Mouse (Mus musculus): ENCODE data around the gene Grm1. TPM values are rescaled to one million over a fixed set of nuclear protein-coding genes. Genes with fewer than 3 reads are reported as not detected.

The Grm1 gene
- total and polyA plus RNA-seq, 3 experiments: not detected

GRCm38 (mm10) chr10:10751033-10751432, 331.1 kb downstream of the Grm1 start:
- no peak overlapping the region for H3K27ac ChIP-seq (ENCODE audit: insufficient read depth, low read depth)
- H3K4me1 ChIP-seq (ENCODE audit: control insufficient read depth in 1 of 2, insufficient read depth in 2 of 2): no peaks in the 10 kb centered on the region
- H3K9ac ChIP-seq (ENCODE audit: insufficient read depth, low read depth): no peak overlapping the region
- H3K79me2 ChIP-seq (replicated peaks; ENCODE audit: control insufficient read depth, extremely low read depth, insufficient read depth, poor library complexity, severe bottlenecking): no peaks in the 10 kb centered on the region
- no peak overlapping the region for H3K4me2 ChIP-seq (ENCODE audit: insufficient read depth, low read depth, poor library complexity, severe bottlenecking)
- TF ChIP-seq ELF1 (IDR thresholded peaks at IDR 0.05; ENCODE audit: low read depth, low read length): no peak
- TF ChIP-seq ZC3H11A (IDR thresholded peaks at IDR 0.05; ENCODE audit: low read depth, low read length): no peak
- no peak for TF ChIP-seq NRF1 (IDR thresholded peaks at IDR 0.05; ENCODE audit: low read depth, low read length)
- TF ChIP-seq MXI1 (IDR thresholded peaks at IDR 0.05; ENCODE audit: low read depth, low read length): no peak
- TF ChIP-seq RAD21 (IDR thresholded peaks at IDR 0.05; ENCODE audit: low read depth, low read length): no peak
- TF ChIP-seq PAX5 (IDR thresholded peaks at IDR 0.05; ENCODE audit: low read length): no peak
- TF ChIP-seq NELFE (IDR thresholded peaks at IDR 0.05; ENCODE audit: low read depth, low read length): no peak
- no peak for TF ChIP-seq JUN (IDR thresholded peaks at IDR 0.05; ENCODE audit: insufficient read depth, low read depth, low read length)
- TF ChIP-seq USF1 (IDR thresholded peaks at IDR 0.05; ENCODE audit: low read depth, low read length): no peak
- TF ChIP-seq HCFC1 (IDR thresholded peaks at IDR 0.05; ENCODE audit: low read depth, low read length): no peak
- no peaks in the 10 kb centered on the region for H3K27me3 ChIP-seq (replicated peaks)
- no peaks in the 10 kb centered on the region for H3K9me3 ChIP-seq (replicated peaks; ENCODE audit: low read length)
- DNase-seq (ENCODE audit: extremely low read depth): no peak
- no peak overlapping the region for H3K4me3 ChIP-seq (replicated peaks in 1 of 3; ENCODE audit: low read depth in 2 of 3, low read length in 2 of 3, poor library complexity in 1 of 3)
- dilution Hi-C loops (cut with MboI; ENCODE audit: extremely low pct_ligation_motif_present, extremely low pct_unique_long_range_greater_than_20kb, low sequenced_read_pairs) (no loop called here), in situ Hi-C loops (cut with MboI; ENCODE audit: low pct_ligation_motif_present, low pct_unique_long_range_greater_than_20kb, low sequenced_read_pairs) (no loop called here)
- H3K36me3 ChIP-seq (replicated peaks in 1 of 2; ENCODE audit: control insufficient read depth in 1 of 2, insufficient read depth in 1 of 2, low read length in 1 of 2): no peaks in the 10 kb centered on the region

- no peaks in the 10 kb centered on the region for H3K36me3 ChIP-seq (replicated peaks in 1 of 2; ENCODE audit: control insufficient read depth in 1 of 2, insufficient read depth in 1 of 2, low read length in 1 of 2)
- no peaks in the 10 kb centered on the region for H3K27me3 ChIP-seq (replicated peaks)
- no peak overlapping the region for H3K9ac ChIP-seq (ENCODE audit: insufficient read depth, low read depth)
- DNase-seq (ENCODE audit: extremely low read depth): no peak
- H3K4me3 ChIP-seq (replicated peaks in 1 of 3; ENCODE audit: low read depth in 2 of 3, low read length in 2 of 3, poor library complexity in 1 of 3): no peak overlapping the region
- in situ Hi-C loops (cut with MboI; ENCODE audit: low pct_ligation_motif_present, low pct_unique_long_range_greater_than_20kb, low sequenced_read_pairs) (no loop called here), dilution Hi-C loops (cut with MboI; ENCODE audit: extremely low pct_ligation_motif_present, extremely low pct_unique_long_range_greater_than_20kb, low sequenced_read_pairs) (no loop called here)
- H3K79me2 ChIP-seq (replicated peaks; ENCODE audit: control insufficient read depth, extremely low read depth, insufficient read depth, poor library complexity, severe bottlenecking): no peaks in the 10 kb centered on the region
- H3K4me2 ChIP-seq (ENCODE audit: insufficient read depth, low read depth, poor library complexity, severe bottlenecking): no peak overlapping the region
- no peak overlapping the region for H3K27ac ChIP-seq (ENCODE audit: insufficient read depth, low read depth)
- no peaks in the 10 kb centered on the region for H3K9me3 ChIP-seq (replicated peaks; ENCODE audit: low read length)
- peaks cover 0 to 2% of the 10 kb centered on the region in 2 experiments; a peak in 1 of 4 replicates for H3K4me1 ChIP-seq (ENCODE audit: control insufficient read depth in 1 of 2, insufficient read depth in 2 of 2)
- TF ChIP-seq UBTF (IDR thresholded peaks at IDR 0.05; ENCODE audit: low read depth, low read length) (no peak), ZC3H11A (IDR thresholded peaks at IDR 0.05; ENCODE audit: low read depth, low read length) (no peak), MEF2A (IDR thresholded peaks at IDR 0.05; ENCODE audit: borderline replicate concordance, low read depth, low read length) (no peak), MAZ (IDR thresholded peaks at IDR 0.05; ENCODE audit: low read depth, low read length) (no peak), SMC3 (IDR thresholded peaks at IDR 0.05; ENCODE audit: low read depth, low read length) (no peak), RAD21 (IDR thresholded peaks at IDR 0.05; ENCODE audit: low read depth, low read length) (no peak), CTCF (conservative IDR thresholded peaks at IDR 0.05 in 1 of 2, IDR thresholded peaks at IDR 0.05 in 1 of 2; ENCODE audit: low read depth in 2 of 2, low read length in 2 of 2) (no peak), SIN3A (IDR thresholded peaks at IDR 0.05; ENCODE audit: low read length) (no peak), MAX (IDR thresholded peaks at IDR 0.05; ENCODE audit: low read length) (no peak), RCOR1 (conservative IDR thresholded peaks at IDR 0.05; ENCODE audit: low read depth, low read length) (no peak), JUN (IDR thresholded peaks at IDR 0.05; ENCODE audit: insufficient read depth, low read depth, low read length) (no peak)
Observed at GRCm38 (mm10) chr10:10744097-10744496, 338.1 kb downstream of the Grm1 start.
